Mouse (Mus musculus) hindbrain, embryonic 11.5 days (tissue): Measurements from ENCODE around the gene Cort. TPM values are rescaled to one million over a fixed set of nuclear protein-coding genes. Genes with fewer than 3 reads are reported as not detected.

ENCODE experiments used
- ATAC-seq: fragments of 200-750 bp; cut with Nextera tagmentation; 2 replicates; pipeline ENCODE4 v1.8.0; 2017; ENCODE audit warnings: mild to moderate bottlenecking, moderate TSS enrichment, moderate library complexity; ENCODE audit not compliant: low FRiP score
- DNase-seq: peaks from one replicate; pipeline ENCODE4 v3.0.0-alpha.2; 2015; ENCODE audit warnings: low spot score
- H3K27ac ChIP-seq: fragments of 300-500 bp; sonication (generic); 2 replicates; pipeline ENCODE4 v1.5.1; 2014; ENCODE audit warnings: mild to moderate bottlenecking, low read depth, low read length
- H3K27me3 ChIP-seq: fragments of 300-500 bp; sonication (generic); 2 replicates; pipeline ENCODE4 v1.6.1; 2014; ENCODE audit warnings: mild to moderate bottlenecking, low read length, moderate library complexity, mixed read lengths; ENCODE audit not compliant: control insufficient read depth, insufficient read depth
- H3K36me3 ChIP-seq: fragments of 300-500 bp; sonication (generic); 2 replicates; pipeline ENCODE4 v1.6.1; 2014; ENCODE audit warnings: mild to moderate bottlenecking, low read length, moderate library complexity, mixed read lengths; ENCODE audit not compliant: control insufficient read depth, insufficient read depth
- H3K4me1 ChIP-seq: fragments of 300-500 bp; sonication (generic); replicated peaks from 2 replicates; pipeline ENCODE4 v1.6.1; 2014; ENCODE audit warnings: low read length, mixed read lengths; ENCODE audit not compliant: control insufficient read depth, insufficient read depth
- H3K4me2 ChIP-seq: fragments of 300-500 bp; sonication (generic); replicated peaks from 2 replicates; pipeline ENCODE4 v1.6.1; 2014; ENCODE audit warnings: mild to moderate bottlenecking, low read depth, low read length
- H3K4me3 ChIP-seq: fragments of 300-500 bp; sonication (generic); 2 replicates; pipeline ENCODE4 v1.5.1; 2014; ENCODE audit warnings: low read depth, low read length
- H3K9ac ChIP-seq: fragments of 300-500 bp; sonication (generic); 2 replicates; pipeline ENCODE4 v1.6.1; 2014; ENCODE audit warnings: low read depth, low read length
- H3K9me3 ChIP-seq: fragments of 300-500 bp; sonication (generic); 2 replicates; pipeline ENCODE4 v1.6.1; 2016; ENCODE audit warnings: low read length; ENCODE audit not compliant: control insufficient read depth
- WGBS: fragments of 180-500 bp; shearing (Covaris S2); extraction: QIAGEN DNeasy Blood & Tissue Kit; methylation state at CpG from one replicate; pipeline ENCODE4 v1.1.7; 2014; 5-methylcytosine and 5-hydroxymethylcytosine counted together
- polyA plus RNA-seq: library from polyadenylated mRNA; unstranded; fragments of >200 nt; fragmentation: Nextera tagmentation; extraction: Ambion mirVana; gene quantifications from 2 replicates; pipeline ENCODE4 v1.2.1, GENCODE M21; 2014

Cort gene
- polyA plus RNA-seq, 1 experiment from 2014 or later: 0.36 TPM

GRCm38 (mm10) chr4:149138515-149138914, 12.0 kb upstream of the Cort start:
- Histone ChIP-seq H3K9ac (no peak overlapping the region), H3K27ac (no peak overlapping the region), H3K27me3 (no peaks in the 10 kb centered on the region), H3K4me3 (no peak overlapping the region), H3K4me2 (no peak overlapping the region), H3K36me3 (no peaks in the 10 kb centered on the region), H3K9me3 (no peaks in the 10 kb centered on the region), H3K4me1 (no peaks in the 10 kb centered on the region)
- ATAC-seq: no peak
- 86% methylated on average over 8 of the region's 8 CpGs for WGBS
- no peak for DNase-seq

GRCm38 (mm10) chr4:149136982-149137770, 10.6 kb upstream of the Cort start, which contains the start of gene Cenps:
Gene Cenps (minus strand): TSS chr4:149137629.
- peak within 1 kb of the TSS; percentile 69 for H3K9ac ChIP-seq
- peak within 1 kb of the TSS; percentile 53 for H3K4me2 ChIP-seq
- no peaks in the 10 kb centered on the region for H3K27me3 ChIP-seq
- no peaks in the 10 kb centered on the region for H3K36me3 ChIP-seq
- peak within 1 kb of the TSS; percentile 85 for H3K27ac ChIP-seq
- ATAC-seq (peak; percentile 92), DNase-seq (peak; percentile 99)
- no peaks in the 10 kb centered on the region for H3K9me3 ChIP-seq
- H3K4me3 ChIP-seq: peak within 1 kb of the TSS; percentile 61
- H3K4me1 ChIP-seq: no peaks in the 10 kb centered on the region
- under 1% methylated on average over 68 of the region's 68 CpGs for WGBS

- H3K36me3 ChIP-seq: no peaks in the 10 kb centered on the region
- 70% methylated on average over 18 of the region's 18 CpGs for WGBS
- peak overlapping the region; percentile 53 for H3K4me2 ChIP-seq
- H3K9me3 ChIP-seq: no peaks in the 10 kb centered on the region
- H3K27ac ChIP-seq: no peak overlapping the region; the same call in 1 of the 2 replicates
- H3K4me3 ChIP-seq: peak overlapping the region; percentile 61
- H3K4me1 ChIP-seq: no peaks in the 10 kb centered on the region
- ATAC-seq (no peak), DNase-seq (peak; percentile 26)
- no peaks in the 10 kb centered on the region for H3K27me3 ChIP-seq
- peak overlapping the region; percentile 69 for H3K9ac ChIP-seq
Measured at GRCm38 (mm10) chr4:149136116-149136850, 9.7 kb upstream of the Cort start.

- no peaks in the 10 kb centered on the region for H3K4me1 ChIP-seq
- no peak overlapping the region for H3K9ac ChIP-seq
- H3K27me3 ChIP-seq: no peaks in the 10 kb centered on the region
- H3K27ac ChIP-seq: no peak overlapping the region
- 88% methylated on average over 5 of the region's 5 CpGs for WGBS
- H3K36me3 ChIP-seq: no peaks in the 10 kb centered on the region
- H3K4me2 ChIP-seq: no peak overlapping the region
- no peak for ATAC-seq
- no peak for DNase-seq
- H3K9me3 ChIP-seq: no peaks in the 10 kb centered on the region
- H3K4me3 ChIP-seq: no peak overlapping the region
Measured at GRCm38 (mm10) chr4:149133395-149133794, 6.8 kb upstream of the Cort start.

- no peaks in the 10 kb centered on the region for H3K4me1 ChIP-seq
- no peak for ATAC-seq
- H3K36me3 ChIP-seq: no peaks in the 10 kb centered on the region
- H3K4me3 ChIP-seq: no peak overlapping the region
- H3K4me2 ChIP-seq: no peak overlapping the region
- H3K9ac ChIP-seq: no peak overlapping the region
- no peaks in the 10 kb centered on the region for H3K9me3 ChIP-seq
- no peak for DNase-seq
- 88% methylated on average over 21 of the region's 21 CpGs for WGBS
- no peaks in the 10 kb centered on the region for H3K27me3 ChIP-seq
- no peak overlapping the region for H3K27ac ChIP-seq
Measured at GRCm38 (mm10) chr4:149131789-149132565, 5.4 kb upstream of the Cort start.

GRCm38 (mm10) chr4:149131021-149131752, 4.6 kb upstream of the Cort start:
- Histone ChIP-seq H3K9me3 (no peaks in the 10 kb centered on the region), H3K4me3 (no peak overlapping the region), H3K9ac (no peak overlapping the region), H3K4me1 (no peaks in the 10 kb centered on the region), H3K27ac (no peak overlapping the region), H3K4me2 (no peak overlapping the region), H3K27me3 (no peaks in the 10 kb centered on the region), H3K36me3 (no peaks in the 10 kb centered on the region)
- whole genome bisulfite sequencing: 89% methylated on average over 23 of the region's 23 CpGs
- DNase-seq (no peak), ATAC-seq (no peak)

GRCm38 (mm10) chr4:149128467-149128866, 1.9 kb upstream of the Cort start:
- no peaks in the 10 kb centered on the region for H3K4me1 ChIP-seq
- H3K4me3 ChIP-seq: no peak overlapping the region
- DNase-seq (no peak), ATAC-seq (no peak)
- no peak overlapping the region for H3K9ac ChIP-seq
- WGBS: 77% methylated on average over 18 of the region's 18 CpGs
- no peaks in the 10 kb centered on the region for H3K36me3 ChIP-seq
- no peak overlapping the region for H3K27ac ChIP-seq
- no peak overlapping the region for H3K4me2 ChIP-seq
- no peaks in the 10 kb centered on the region for H3K27me3 ChIP-seq
- H3K9me3 ChIP-seq: no peaks in the 10 kb centered on the region

GRCm38 (mm10) chr4:149126115-149126509, 451 bp downstream of the Cort start:
- no peak for DNase-seq
- 78% methylated on average over 6 of the region's 6 CpGs for WGBS
- Histone ChIP-seq H3K27me3 (no peaks in the 10 kb centered on the region), H3K27ac (no peak overlapping the region), H3K9ac (no peak overlapping the region), H3K4me2 (no peak overlapping the region), H3K4me3 (no peak overlapping the region), H3K9me3 (no peaks in the 10 kb centered on the region), H3K36me3 (no peaks in the 10 kb centered on the region), H3K4me1 (no peaks in the 10 kb centered on the region)
- ATAC-seq: no peak
